Mouse (Mus musculus): ENCODE measurements around the gene Gm10521. TPM values are rescaled to one million over a fixed set of nuclear protein-coding genes. Genes with fewer than 3 reads are reported as not detected.

Gm10521 gene
- polyA plus RNA-seq, 1 experiment from 2014 or later = not detected

- Histone ChIP-seq H3K27ac (no peak overlapping the region), H3K4me1 (replicated peaks; ENCODE audit: control insufficient read depth, insufficient read depth, low read length) (no peaks in the 10 kb centered on the region), H3K4me3 (replicated peaks; ENCODE audit: low read length) (no peak overlapping the region), H3K9me3 (ENCODE audit: control insufficient read depth, low read length) (no peaks in the 10 kb centered on the region), H3K27me3 (ENCODE audit: control insufficient read depth, insufficient read depth, low read length) (no peaks in the 10 kb centered on the region), H3K9ac (no peak overlapping the region), H3K36me3 (replicated peaks; ENCODE audit: control insufficient read depth, insufficient read depth) (no peaks in the 10 kb centered on the region), H3K4me2 (replicated peaks) (no peak overlapping the region)
- ATAC-seq (ENCODE audit: low FRiP score) = no peak
- no peak for DNase-seq (ENCODE audit: low spot score)
- 88% methylated on average over 12 of the region's 12 CpGs for WGBS
These were observed 22.9 kb downstream of the Gm10521 start for GRCm38 (mm10) chr1:171918136-171918920.

GRCm38 (mm10) chr1:171919193-171919592 lies 23.7 kb downstream of the Gm10521 start:
- no peak overlapping the region for H3K27ac ChIP-seq
- H3K9me3 ChIP-seq (ENCODE audit: control insufficient read depth, low read length) = no peaks in the 10 kb centered on the region
- H3K27me3 ChIP-seq (ENCODE audit: control insufficient read depth, insufficient read depth, low read length) = no peaks in the 10 kb centered on the region
- H3K4me3 ChIP-seq (replicated peaks; ENCODE audit: low read length) = no peak overlapping the region
- no peak overlapping the region for H3K9ac ChIP-seq
- H3K36me3 ChIP-seq (replicated peaks; ENCODE audit: control insufficient read depth, insufficient read depth) = no peaks in the 10 kb centered on the region
- H3K4me2 ChIP-seq (replicated peaks) = no peak overlapping the region
- no peaks in the 10 kb centered on the region for H3K4me1 ChIP-seq (replicated peaks; ENCODE audit: control insufficient read depth, insufficient read depth, low read length)
- DNase-seq (ENCODE audit: low spot score) (no peak), ATAC-seq (ENCODE audit: low FRiP score) (no peak)
- 85% methylated on average over 5 of the region's 5 CpGs for WGBS

- Histone ChIP-seq H3K9me3 (ENCODE audit: control insufficient read depth, low read length) (no peaks in the 10 kb centered on the region), H3K4me3 (replicated peaks; ENCODE audit: low read length) (no peak overlapping the region), H3K27me3 (ENCODE audit: control insufficient read depth, insufficient read depth, low read length) (no peaks in the 10 kb centered on the region), H3K4me2 (replicated peaks) (no peak overlapping the region), H3K36me3 (replicated peaks; ENCODE audit: control insufficient read depth, insufficient read depth) (no peaks in the 10 kb centered on the region), H3K4me1 (replicated peaks; ENCODE audit: control insufficient read depth, insufficient read depth, low read length) (no peaks in the 10 kb centered on the region), H3K27ac (no peak overlapping the region), H3K9ac (no peak overlapping the region)
- no peak for ATAC-seq (ENCODE audit: low FRiP score)
- WGBS = 89% methylated on average over 6 of the region's 6 CpGs
- DNase-seq (ENCODE audit: low spot score) = no peak
These were observed 24.5 kb downstream of the Gm10521 start for GRCm38 (mm10) chr1:171919901-171920510.

GRCm38 (mm10) chr1:171920989-171921621 lies 25.6 kb downstream of the Gm10521 start:
- Histone ChIP-seq H3K36me3 (replicated peaks; ENCODE audit: control insufficient read depth, insufficient read depth) (no peaks in the 10 kb centered on the region), H3K9me3 (ENCODE audit: control insufficient read depth, low read length) (no peaks in the 10 kb centered on the region), H3K9ac (no peak overlapping the region), H3K4me1 (replicated peaks; ENCODE audit: control insufficient read depth, insufficient read depth, low read length) (no peaks in the 10 kb centered on the region), H3K27ac (no peak overlapping the region), H3K27me3 (ENCODE audit: control insufficient read depth, insufficient read depth, low read length) (no peaks in the 10 kb centered on the region), H3K4me3 (replicated peaks; ENCODE audit: low read length) (no peak overlapping the region), H3K4me2 (replicated peaks) (no peak overlapping the region)
- DNase-seq (ENCODE audit: low spot score) (no peak), ATAC-seq (ENCODE audit: low FRiP score) (no peak)
- WGBS = 87% methylated on average over 9 of the region's 9 CpGs

- Histone ChIP-seq H3K9me3 (ENCODE audit: control insufficient read depth, low read length) (no peaks in the 10 kb centered on the region), H3K4me2 (replicated peaks) (no peak overlapping the region), H3K9ac (no peak overlapping the region), H3K27me3 (ENCODE audit: control insufficient read depth, insufficient read depth, low read length) (no peaks in the 10 kb centered on the region), H3K4me3 (replicated peaks; ENCODE audit: low read length) (no peak overlapping the region), H3K4me1 (replicated peaks; ENCODE audit: control insufficient read depth, insufficient read depth, low read length) (no peaks in the 10 kb centered on the region), H3K27ac (no peak overlapping the region), H3K36me3 (replicated peaks; ENCODE audit: control insufficient read depth, insufficient read depth) (no peaks in the 10 kb centered on the region)
- DNase-seq (ENCODE audit: low spot score) = no peak
- WGBS = 87% methylated on average over 2 of the region's 2 CpGs
- ATAC-seq (ENCODE audit: low FRiP score) = no peak
These were observed 26.2 kb downstream of the Gm10521 start for GRCm38 (mm10) chr1:171921641-171922040.

- H3K9me3 ChIP-seq (ENCODE audit: control insufficient read depth, low read length) = no peaks in the 10 kb centered on the region
- H3K36me3 ChIP-seq (replicated peaks; ENCODE audit: control insufficient read depth, insufficient read depth) = no peaks in the 10 kb centered on the region
- WGBS = 92% methylated on average over 5 of the region's 5 CpGs
- H3K27ac ChIP-seq = no peak overlapping the region
- no peak for DNase-seq (ENCODE audit: low spot score)
- ATAC-seq (ENCODE audit: low FRiP score) = no peak
- H3K4me2 ChIP-seq (replicated peaks) = no peak overlapping the region
- no peaks in the 10 kb centered on the region for H3K27me3 ChIP-seq (ENCODE audit: control insufficient read depth, insufficient read depth, low read length)
- no peak overlapping the region for H3K4me3 ChIP-seq (replicated peaks; ENCODE audit: low read length)
- no peaks in the 10 kb centered on the region for H3K4me1 ChIP-seq (replicated peaks; ENCODE audit: control insufficient read depth, insufficient read depth, low read length)
- no peak overlapping the region for H3K9ac ChIP-seq
These were observed 27.4 kb downstream of the Gm10521 start for GRCm38 (mm10) chr1:171922844-171923243.

- no peaks in the 10 kb centered on the region for H3K9me3 ChIP-seq (ENCODE audit: control insufficient read depth, low read length)
- H3K27ac ChIP-seq = no peak overlapping the region
- H3K4me2 ChIP-seq (replicated peaks) = no peak overlapping the region
- H3K4me3 ChIP-seq (replicated peaks; ENCODE audit: low read length) = no peak overlapping the region
- ATAC-seq (ENCODE audit: low FRiP score) (no peak), DNase-seq (ENCODE audit: low spot score) (no peak)
- no peak overlapping the region for H3K9ac ChIP-seq
- 83% methylated on average over 3 of the region's 3 CpGs for WGBS
- H3K4me1 ChIP-seq (replicated peaks; ENCODE audit: control insufficient read depth, insufficient read depth, low read length) = no peaks in the 10 kb centered on the region
- H3K27me3 ChIP-seq (ENCODE audit: control insufficient read depth, insufficient read depth, low read length) = no peaks in the 10 kb centered on the region
- no peaks in the 10 kb centered on the region for H3K36me3 ChIP-seq (replicated peaks; ENCODE audit: control insufficient read depth, insufficient read depth)
These were observed 29.4 kb downstream of the Gm10521 start for GRCm38 (mm10) chr1:171924900-171925299.

- H3K9ac ChIP-seq = no peak overlapping the region
- H3K4me3 ChIP-seq (replicated peaks; ENCODE audit: low read length) = no peak overlapping the region
- no peaks in the 10 kb centered on the region for H3K4me1 ChIP-seq (replicated peaks; ENCODE audit: control insufficient read depth, insufficient read depth, low read length)
- DNase-seq (ENCODE audit: low spot score) = no peak
- H3K4me2 ChIP-seq (replicated peaks) = no peak overlapping the region
- no peak for ATAC-seq (ENCODE audit: low FRiP score)
- no peaks in the 10 kb centered on the region for H3K27me3 ChIP-seq (ENCODE audit: control insufficient read depth, insufficient read depth, low read length)
- 79% methylated on average over 3 of the region's 3 CpGs for WGBS
- H3K9me3 ChIP-seq (ENCODE audit: control insufficient read depth, low read length) = no peaks in the 10 kb centered on the region
- H3K27ac ChIP-seq = no peak overlapping the region
- no peaks in the 10 kb centered on the region for H3K36me3 ChIP-seq (replicated peaks; ENCODE audit: control insufficient read depth, insufficient read depth)
These were observed 38.4 kb downstream of the Gm10521 start for GRCm38 (mm10) chr1:171933851-171934250.
